Mouse (Mus musculus): ENCODE measurements around the gene Vwa7.
A peak's percentile ranks its signal among the peaks of the same experiment; 100 is the strongest.

Gene Vwa7

DNA sequence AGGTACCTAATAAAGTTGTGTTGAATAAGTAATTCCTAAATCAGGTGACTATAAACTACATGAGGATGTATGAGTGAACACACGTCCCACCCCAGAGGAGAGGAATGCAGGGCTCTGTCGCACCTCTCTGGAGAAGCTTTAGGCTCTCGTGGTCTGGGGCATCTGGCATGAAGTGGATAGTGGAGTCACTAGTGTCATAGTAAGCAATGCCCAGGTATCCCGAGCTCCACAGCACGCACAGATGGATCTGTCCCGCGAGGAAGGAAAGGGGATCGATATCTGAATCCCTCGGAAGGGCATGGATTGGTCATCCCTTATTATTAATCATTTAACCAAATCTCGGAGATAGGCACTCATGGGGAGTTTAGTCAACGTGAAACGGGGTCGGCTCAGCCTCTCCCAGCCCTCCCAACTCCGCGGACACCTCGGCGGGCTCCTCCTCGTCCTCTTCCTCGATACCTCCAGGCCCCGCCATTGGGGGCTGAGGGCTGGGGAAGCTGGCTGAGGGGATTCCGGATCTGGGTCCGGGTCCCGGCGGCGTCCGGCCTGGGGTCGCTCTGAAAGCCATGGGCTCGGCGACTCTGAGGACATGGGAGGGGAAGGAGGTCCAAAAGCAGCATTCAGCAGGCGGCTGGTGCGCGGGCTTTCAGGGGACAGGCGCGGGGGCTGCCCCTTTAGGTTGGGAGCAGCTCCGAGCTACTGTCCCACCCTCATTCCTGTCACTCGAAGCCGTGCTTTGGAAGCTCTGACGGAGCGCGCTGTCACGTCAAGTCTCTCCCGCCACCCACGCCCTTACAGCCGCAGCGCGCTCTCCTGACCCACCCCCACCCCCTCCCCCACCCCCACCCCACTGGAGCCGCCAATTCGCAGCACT is 29.7 kb downstream of the Vwa7 start:
- no peak for DNase-seq (ENCODE audit: low spot score in 2 of 2)

DNA sequence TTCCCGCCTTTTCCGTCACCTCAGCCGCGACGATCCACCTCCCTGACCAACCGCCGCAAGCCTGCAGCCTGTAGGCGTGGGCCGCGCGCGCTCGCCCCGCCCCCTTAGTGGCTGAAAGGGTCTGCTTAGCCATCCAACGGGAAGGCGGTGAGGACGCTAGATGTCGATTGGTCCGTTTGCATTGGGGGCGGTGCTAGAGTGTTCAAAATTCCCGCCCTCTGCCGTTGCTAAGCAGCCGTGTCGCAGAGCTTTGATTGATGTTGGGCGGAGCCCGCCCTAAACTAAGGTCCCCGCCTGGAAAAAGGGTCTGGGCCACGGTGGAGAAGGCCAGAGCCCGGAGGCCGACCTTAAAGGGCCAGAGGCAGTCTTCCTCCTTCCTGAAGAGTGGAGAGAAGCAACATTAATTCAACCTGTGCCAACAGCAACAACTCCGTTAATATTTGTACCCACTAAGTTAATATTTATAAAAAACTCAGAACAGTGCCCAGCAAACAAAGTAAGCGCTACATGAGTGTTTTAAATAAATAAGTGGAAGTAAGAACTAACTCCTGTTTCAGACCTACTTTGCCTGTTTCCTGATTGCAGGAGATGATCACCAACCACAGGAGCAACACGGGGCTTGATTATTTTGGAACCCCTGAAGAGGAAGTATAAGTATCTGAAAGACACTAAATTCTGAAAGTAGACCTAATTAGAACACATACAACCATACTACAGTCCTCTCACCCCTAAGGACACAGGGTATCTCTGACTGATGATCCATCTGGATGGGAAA is 30.5 kb downstream of the Vwa7 start, which contains the start of gene Msh5:
TSS of gene Msh5 (minus strand) at position 65 of the 775 bp plus-strand sequence.
- DNase-seq (ENCODE audit: low spot score in 2 of 2) = peak; percentile 92 to 98

DNA sequence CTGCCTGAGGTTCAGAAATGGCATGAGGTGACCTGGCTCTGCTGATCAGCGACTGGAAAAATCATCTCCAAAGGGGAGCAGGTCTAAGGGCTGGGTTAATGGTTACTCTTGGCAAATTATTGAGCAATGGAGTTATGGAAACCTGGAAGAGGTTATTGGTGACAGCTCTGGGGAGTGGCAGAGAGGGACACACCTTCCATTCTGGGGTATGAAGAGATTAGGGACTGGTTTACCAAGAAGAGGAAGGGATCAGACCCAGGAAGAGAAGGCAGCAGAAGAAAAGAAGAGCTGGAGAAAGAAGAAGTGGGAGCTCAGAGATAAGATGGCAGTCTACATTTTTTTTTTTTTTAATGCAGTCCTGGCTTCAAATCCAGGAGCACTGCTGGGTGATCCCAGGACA is 31.3 kb downstream of the Vwa7 start:
- no peak for DNase-seq (ENCODE audit: low spot score in 2 of 2)

DNA sequence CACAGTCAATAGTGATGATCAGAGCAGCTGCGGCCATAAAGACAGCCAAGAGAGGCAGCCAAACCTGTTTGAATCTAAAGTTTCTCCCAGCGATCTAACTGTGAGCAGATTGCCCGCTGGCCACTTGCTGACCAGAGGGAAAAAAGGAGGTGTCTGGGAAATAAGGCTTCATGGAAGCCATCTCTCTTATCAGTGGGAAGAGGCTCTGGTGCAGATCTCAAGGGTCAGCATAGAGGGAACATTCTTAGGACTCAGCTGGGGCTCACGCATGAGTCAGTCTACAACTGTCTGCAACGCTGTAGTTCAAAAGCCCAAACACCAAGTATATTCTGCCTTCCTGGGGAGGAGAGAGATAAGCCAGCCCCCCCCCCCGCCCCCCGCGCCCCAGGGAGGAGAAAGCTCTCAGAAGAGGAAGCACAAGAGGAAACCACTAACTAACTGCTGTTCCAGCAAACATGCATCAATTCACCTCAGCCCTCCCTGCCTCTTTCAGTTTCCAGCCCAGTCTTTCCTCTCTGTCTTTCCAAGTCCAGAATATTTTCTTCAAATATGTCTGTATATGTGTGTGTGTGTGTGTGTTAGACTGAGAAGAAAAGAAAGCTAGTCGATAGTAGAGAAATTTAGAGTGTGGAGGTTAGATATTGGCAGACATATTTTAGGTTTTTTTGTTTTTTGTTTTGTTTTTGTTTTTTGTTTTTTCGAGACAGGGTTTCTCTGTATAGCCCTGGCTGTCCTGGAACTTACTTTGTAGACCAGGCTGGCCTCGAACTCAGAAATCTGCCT is 32.0 kb downstream of the Vwa7 start:
- DNase-seq (ENCODE audit: low spot score in 2 of 2) = no peak

DNA sequence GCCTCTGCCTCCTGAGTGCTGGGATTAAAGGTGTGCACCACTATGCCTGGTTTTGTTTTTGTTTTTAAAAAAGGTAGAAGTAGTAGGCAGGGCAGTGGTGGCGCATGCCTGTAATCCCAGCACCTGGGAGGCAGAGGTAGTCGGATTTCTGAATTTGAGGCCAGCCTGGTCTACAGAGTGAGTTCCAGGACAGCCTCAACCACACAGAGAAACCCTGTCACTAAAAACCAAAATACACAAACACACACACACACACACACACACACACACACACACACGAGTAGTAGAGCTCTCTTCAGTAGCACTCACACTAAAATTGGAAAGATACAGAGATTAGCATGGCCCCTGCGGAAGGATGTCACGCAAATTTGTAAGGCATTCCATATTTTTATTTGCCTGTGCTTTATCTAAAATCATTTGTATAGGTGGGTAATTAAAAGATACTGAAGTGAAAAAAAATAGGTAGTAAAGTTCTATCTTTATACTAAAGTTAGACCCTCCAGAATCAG is 32.6 kb downstream of the Vwa7 start:
- no peak for DNase-seq (ENCODE audit: low spot score in 2 of 2)

DNA sequence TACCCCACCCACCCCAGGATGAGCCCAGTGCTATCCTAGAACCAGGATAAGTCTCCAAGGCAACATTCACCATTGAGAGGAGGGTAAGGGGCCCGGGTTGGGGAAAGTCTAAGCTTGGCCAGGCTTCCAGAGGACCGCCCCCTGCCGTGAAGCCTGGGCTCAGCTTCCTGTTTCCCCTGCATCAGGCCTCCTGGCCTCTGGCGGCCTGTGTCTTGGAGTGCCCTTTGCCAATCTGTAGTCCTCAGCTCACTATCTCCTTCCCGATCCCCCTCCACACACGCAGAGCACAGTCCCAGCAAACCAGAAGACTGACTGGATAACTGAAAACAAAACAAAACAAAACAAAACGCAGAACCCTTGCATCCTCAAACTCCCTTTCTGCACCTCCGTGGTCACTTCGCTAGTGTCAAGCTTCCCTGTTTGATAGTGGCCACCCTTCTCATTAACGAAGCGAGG is 33.2 kb downstream of the Vwa7 start, which contains the start of gene Clic1:
TSS of gene Clic1 (plus strand) at position 406 of the 456 bp plus-strand sequence.
- peak in 1 of 2 experiments; percentile 63 for DNase-seq (ENCODE audit: low spot score in 2 of 2)

DNA sequence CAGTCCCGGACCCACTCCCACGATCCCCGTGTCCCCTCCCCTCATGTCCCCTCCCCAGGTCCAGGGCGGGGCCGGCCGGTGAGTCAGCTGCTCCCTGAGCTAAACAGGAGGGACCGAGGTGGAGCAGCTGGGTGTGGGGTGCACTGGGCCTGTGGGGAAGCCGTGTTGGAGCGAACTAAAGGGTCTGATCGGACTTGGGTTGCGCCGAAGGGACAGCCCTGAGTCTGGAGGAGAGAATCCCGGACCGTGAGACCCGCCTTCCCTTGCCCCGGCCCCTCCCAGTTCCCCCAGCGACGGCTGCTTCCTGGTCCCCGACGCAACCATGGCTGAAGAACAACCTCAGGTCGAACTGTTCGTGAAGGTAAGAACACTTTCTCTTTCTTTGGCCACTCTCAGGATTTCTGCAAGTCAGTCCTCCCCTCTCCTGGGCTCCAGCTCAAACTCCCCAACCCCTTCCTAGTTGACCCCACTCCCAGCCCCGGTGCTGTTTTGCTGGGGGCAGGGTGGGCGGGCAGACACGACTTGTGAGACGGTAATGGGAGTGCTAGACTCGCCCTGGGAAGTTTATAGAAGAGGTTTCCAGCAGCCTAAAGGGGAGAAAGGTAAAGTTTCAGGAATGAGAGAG is 33.9 kb downstream of the Vwa7 start:
- DNase-seq (ENCODE audit: low spot score in 2 of 2) = no peak

DNA sequence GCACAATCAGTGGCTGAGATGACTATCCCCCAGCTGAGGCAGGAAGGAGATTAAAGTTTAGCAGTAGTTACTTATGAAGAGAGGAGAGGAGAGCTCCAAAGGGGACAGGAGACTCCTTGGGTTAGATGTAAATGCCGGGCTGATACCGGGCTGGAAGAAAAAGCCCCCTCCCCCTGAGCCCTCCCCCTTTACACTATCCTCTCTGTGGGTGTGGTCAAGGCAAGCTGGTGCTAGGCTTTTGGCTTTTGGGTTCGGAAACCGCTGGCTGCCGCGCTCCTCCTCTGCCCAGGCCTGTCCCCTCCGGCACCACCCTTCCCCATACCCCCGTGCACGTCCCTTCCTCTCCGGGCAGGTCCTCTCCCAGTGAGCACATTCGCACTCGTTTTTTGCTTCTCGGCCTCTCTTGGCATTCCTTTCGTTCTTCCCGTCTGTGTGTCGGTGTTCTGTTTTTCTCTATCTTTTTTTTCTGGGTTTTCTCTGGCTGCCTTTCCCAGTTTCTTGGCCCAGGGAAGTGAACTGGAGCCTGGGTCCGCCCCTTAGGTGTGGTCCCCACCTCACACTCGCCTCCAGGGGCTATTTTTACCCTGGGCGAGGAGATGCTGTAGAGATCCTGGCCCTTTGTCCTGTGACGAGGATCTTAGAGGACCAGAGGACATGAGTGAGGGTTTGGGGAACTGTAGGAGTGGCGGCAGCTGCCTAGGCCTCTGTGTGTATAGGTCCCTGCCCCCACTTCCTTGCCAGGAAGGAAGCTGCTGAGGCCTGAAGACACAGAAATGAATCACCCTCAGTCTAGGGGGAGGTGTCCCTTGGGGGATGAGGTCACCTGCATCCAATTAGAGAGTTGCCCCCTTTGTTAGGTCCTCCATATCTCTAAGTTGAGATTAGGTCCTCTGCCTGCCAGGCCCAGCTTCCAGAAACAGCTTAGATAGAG is 35.0 kb downstream of the Vwa7 start:
- DNase-seq (ENCODE audit: low spot score in 2 of 2) = peak in 1 of 2 experiments; percentile 58

DNA sequence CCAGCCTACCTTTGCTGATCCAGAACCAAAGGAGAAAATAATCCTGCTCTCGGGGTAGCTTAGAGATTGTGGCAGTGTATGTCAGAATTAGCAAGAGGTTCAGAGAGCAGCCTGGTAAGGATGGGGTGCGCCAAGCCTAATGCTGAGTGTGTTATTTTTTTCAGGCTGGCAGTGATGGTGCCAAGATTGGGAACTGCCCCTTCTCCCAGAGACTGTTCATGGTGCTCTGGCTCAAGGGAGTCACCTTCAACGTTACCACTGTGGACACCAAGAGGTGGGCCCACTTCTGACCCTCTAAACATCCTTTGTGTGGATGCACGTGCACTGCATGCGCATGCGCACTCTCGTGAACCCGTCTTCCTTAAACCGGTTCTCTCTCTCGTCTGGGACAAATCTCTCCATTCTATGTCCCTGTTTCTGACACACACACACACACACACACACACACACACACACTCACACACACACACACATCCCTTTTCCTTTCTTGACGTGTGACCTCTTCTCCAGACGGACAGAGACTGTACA is 36.0 kb downstream of the Vwa7 start:
- no peak for DNase-seq (ENCODE audit: low spot score in 2 of 2)

DNA sequence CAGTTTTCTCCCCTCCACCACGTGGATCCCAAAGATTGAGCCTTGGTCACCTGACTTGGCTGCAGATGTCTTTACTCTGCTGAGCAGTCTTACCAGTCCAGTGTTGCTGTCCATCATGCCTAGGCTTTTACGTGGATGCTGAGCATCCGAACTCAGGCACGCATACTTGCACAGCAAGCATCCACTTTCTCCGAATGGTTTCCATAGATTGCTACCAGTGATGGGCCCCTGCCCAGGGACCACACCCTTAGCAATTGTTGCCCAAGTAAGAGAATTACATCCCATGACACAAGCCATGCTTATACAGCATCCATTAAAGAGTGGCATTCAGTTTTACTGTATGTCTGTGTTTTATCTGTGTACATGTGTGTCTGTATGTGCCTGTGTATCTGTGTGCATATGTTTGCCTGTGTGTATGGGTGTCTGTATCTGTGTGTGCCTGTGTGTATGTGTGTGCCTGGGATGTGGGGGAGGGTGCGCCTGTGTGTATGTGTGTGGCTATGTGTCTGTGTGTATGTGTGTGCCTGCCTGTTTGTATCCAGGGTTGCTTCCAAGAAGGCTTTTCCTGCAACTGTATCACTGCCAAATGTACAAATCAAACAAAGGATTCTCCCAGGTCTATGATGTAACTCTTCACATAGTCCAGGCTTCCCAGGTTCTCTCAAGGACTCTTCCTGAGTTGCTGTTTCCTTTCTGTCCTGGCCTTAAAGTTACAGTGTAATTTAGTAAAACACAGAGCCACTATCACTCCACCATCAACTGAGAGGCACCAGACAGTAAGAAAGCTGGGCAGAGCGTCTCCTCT is 39.5 kb downstream of the Vwa7 start:
- no peak for DNase-seq (ENCODE audit: low spot score in 2 of 2)

DNA sequence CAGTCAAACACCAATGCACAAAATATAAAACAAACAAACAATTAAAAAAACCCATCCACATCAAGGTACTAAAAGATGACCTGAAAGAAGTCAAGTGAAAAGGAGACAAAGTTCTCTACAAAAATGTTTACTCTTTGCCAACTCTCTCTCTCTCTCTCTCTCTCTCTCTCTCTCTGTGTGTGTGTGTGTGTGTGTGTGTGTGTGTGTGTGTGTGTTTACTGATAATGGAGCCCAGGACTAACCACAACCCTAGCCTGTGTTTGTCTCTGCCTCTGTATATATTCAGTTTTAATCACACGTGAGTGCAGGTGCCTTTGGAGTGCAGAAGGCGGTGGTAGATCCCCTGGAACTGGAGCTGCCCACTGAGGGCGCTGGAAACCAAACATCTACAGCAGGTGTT is 40.7 kb downstream of the Vwa7 start:
- no peak for DNase-seq (ENCODE audit: low spot score in 2 of 2)

DNA sequence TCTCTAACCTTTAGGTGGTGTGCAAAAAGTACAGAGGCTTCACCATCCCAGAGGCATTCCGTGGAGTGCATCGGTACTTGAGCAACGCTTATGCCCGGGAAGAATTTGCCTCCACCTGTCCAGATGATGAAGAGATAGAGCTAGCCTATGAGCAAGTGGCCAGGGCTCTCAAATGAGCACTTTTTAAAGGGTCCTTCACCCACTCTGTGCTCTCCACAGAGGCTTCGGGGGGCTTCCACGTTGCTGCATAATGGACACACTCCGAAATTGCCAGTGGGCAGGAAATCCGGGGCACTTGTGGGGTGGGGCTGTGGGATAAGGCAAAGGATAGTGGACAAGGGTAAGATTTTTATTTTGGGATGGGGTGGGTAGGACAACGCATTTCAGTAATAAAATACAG is 41.9 kb downstream of the Vwa7 start:
- no peak for DNase-seq (ENCODE audit: low spot score in 2 of 2)

DNA sequence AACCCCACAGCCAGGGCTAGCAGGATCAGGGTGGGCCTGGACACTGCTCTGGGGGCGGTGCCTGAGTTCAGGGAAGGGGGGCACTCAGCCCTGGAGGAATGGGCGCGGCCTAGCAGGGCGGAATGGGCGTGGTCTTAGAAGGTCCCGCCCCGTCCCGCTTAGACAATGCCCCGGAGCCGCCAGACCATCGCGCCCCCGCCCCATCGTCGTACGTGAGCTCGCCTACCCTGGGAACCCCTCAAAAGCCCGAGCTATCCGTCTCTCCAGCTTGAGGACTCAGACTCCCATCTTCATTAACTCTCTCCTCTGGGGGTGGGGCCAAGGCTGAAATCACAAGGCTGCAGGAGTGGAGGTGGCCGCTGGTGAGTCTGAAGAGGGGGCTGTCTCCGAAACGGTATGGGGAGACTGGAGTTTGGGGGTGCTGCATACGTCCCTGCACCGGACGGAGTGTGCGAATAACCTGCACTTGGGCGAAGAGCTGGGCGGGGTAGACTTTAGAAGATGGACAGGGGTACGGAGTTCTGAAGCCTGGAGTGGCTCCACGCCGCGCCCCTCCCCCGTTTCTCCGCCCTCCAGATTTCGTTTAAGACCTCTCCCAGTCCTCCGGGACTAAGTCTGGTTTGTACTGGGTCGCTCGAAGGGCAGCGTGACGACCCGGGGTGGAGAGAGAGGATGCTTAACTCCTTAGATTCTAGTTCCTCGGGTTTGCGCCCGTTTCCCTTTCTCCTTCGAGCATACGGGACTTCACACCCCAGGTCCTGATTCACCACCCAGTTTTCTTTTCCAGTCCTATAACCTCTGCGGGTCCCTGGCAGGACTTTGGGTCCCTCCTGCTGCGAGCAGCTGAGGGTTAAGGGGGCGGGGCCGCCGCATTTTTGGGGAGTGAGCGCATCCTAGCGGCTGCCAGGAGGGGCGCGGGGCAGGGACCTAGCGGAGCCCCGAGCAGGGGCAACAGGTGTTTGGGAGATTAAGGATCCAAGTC is 42.8 kb downstream of the Vwa7 start, which contains the start of gene Ddah2:
TSS of gene Ddah2 (plus strand) at position 125 of the 982 bp plus-strand sequence.
- peak; percentile 79 to 92 for DNase-seq (ENCODE audit: low spot score in 2 of 2)

DNA sequence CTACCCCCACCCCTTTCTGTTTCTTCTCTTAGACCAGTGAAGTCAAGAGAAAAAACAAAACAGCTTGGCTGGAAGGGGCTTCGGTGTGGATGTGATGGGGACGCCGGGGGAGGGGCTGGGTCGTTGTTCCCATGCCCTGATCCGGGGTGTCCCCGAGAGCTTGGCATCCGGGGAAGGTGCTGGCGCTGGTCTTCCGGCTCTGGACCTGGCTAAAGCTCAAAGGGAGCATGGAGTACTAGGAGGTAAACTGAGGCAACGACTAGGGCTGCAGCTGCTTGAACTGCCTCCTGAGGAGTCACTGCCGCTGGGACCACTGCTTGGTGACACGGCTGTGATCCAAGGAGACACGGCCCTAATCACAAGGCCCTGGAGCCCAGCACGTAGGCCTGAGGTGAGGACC is 43.7 kb downstream of the Vwa7 start:
- DNase-seq (ENCODE audit: low spot score in 2 of 2) = no peak

DNA sequence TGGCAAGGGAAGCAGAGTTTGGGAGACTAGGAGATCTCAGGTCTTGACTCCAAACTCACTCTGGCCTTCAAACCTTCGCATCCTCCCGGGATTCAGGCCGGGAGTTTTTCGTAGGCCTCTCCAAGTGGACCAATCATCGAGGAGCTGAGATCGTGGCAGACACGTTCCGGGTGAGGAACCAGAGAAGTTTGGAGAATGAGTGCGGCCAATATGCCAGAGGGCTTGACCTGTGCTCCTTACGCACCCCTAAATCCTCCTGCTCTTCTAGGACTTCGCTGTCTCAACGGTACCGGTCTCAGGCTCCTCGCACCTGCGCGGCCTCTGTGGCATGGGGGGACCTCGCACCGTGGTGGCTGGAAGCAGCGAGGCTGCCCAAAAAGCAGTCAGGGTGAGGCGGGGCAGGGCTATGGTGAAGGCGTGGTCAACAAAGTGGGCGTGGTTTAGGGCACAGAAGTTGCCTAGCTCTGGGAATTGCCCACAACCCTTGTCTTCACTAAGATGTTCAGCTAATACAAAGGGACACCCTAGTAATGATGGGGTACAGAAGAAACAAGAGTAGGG is 44.4 kb downstream of the Vwa7 start:
- DNase-seq (ENCODE audit: low spot score in 2 of 2) = no peak

DNA sequence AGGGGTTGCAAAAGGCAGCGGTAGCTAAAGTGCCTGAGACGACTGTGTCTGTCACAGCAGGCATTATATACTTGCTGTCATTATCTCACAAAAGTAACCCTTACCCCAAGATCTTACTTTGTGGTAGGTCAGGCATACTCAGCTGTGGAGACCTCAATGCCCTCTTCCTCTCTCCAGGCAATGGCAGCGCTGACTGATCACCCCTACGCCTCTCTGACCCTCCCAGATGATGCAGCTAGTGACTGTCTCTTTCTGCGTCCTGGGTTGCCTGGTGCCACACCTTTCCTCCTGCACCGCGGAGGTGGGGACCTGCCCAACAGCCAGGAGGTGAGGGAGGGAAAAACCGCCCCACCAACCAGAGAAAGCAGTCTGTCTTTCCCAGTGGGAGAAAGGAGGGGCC is 44.9 kb downstream of the Vwa7 start:
- DNase-seq (ENCODE audit: low spot score in 2 of 2) = no peak

DNA sequence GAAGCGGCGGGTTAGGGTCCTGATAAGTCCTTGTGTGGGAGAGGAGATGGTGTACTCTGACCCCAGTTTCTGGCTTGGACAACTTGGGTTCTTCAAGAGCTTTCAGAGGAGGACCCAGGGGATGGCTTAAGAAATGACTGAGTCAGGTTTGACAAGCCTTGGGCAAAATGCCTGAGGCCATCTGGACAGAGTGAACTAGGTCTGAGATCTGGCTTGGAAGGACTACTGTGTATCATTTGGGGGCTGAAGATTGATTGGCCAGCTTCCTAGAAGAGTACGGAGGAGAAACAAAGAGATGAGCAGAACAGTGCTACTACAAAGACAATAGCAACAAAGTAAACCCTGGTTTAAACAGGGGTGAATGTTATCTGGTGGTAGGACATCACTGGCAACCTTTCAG is 47.1 kb downstream of the Vwa7 start:
- DNase-seq (ENCODE audit: low spot score in 2 of 2) = peak in 1 of 2 experiments; percentile 32
